Mouse (Mus musculus) NIH3T3 (cell line): ENCODE data around the gene Chfr.

Experiments used
- DNase-seq: peaks from one replicate; pipeline ENCODE4 v3.0.0-alpha.2; 2012; ENCODE audit warnings: low read depth

Gene Chfr

GRCm38 (mm10) chr5:110135293-110136086 is at the start of gene Chfr:
Gene Chfr, plus strand, starts transcription at chr5:110135842.
- peak; percentile 98 for DNase-seq

DNA sequence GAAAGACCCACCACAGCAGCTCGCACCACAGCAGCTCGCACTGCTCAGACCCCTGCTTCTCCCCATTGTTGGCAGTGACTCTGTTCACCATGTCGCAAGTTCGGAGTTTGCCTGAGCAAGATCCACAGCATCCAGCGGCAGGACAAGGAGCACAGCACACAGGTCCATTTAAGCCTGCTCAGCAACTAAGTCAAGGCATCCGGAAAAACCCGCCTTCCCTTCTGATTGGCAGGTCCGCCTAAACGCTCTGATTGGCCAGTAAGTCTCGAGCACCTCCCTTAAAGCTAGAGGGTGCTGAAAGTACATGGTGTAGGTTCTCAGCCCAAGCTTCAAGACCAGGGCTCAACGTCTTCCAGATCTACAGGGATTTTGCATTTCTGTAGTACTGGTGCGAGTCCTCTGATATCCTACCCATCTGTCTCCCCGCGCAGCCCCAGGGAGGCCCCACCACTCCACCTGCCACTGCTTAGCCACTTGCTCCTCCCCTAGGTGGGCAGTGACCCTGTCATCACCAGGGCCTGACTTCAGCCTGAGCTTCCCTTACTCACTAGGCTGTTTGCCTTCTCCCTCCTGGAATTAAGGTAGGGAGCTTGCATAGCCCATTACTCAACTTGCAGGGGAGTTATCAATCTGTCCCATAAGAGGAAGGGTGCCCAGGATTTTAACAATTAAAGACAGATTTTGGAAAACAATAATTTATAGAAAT is 49.3 kb upstream of the Chfr start:
- DNase-seq, result no peak

- no peak for DNase-seq
Observed at GRCm38 (mm10) chr5:110091546-110091945, 44.1 kb upstream of the Chfr start.

DNA sequence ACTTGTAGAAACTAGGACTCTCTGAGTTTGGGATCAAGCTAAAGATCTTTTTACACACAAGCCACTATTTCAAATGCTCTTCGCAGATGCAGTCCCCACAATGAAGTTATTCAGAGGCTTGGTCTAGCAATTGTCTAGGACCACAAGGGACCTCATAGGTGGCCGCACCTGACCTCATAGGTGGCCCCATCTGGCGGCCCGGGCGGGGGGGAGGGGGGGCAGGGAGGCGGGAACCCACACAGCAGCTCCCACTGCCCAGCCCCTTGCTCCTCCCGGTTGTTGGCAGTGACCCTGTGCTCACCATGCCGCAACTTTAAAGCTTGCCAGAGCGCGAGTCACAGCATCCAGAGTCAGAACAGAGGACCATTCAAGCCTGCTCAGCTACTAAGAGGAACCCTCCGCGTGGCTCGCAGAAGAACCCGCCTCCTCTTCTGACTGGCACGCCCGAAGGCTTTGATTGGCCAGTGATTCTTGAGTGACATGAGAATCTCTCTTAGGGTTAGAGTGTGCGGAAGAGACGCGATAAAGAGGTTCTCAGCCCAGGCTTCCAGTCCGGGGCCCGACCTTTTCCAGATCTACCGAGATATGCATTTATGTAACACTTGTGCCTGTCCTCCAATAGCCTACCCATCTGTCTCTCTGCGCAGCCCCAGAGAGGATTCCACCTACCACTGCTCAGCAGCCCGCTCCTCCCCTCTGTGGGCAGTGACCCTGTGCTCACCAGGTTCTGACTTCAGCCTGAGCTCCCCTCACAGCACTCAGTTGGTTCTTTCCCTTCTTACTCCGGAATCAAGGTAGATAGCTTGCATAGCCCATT is 41.4 kb upstream of the Chfr start, which contains the start of gene Gm35315:
Gene Gm35315, minus strand, starts transcription at position 391 of the 817 bp plus-strand sequence.
- DNase-seq, result peak; percentile 93

DNA sequence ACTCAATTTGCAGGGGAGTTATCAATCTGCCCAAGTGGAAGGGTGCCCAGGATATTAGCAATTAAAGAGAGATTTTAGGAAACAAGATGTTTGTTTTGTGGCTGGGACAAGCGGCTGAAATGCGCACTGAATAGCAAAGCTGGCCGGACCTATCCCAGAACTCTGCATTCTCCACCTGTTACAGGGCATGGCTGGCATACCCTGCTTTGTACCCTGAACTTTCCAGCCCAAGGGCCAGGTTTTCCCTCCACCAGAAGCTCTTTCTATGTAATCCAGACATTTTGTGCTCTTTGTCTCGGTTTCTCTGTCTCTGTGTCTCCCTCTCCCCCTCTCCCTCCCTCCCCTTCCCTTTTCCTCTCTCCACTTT is 40.8 kb upstream of the Chfr start:
- DNase-seq, result no peak

DNA sequence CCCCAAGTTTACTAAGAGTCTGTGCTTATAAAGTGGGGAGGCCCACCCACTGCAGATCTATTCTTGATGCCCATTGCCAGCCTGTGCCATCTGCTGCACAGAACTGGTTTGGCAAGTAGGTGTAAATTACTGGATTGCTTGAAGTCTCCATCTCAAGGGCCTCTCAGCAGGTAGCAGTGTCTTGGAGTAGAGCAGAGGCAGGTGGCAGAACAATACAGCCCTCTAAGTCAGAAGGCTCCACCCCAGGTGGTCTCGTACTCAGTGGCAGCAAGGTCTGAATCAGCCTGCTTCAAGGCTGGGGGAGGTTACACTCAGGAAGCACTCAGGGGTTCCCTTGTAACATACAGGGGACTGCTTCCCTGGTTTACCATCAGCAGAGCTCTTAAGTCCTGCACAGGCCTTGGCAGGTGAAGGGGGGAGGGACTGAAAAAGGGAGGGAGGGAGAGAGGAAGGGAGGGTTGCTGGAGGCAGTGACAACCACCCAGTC is 36.6 kb upstream of the Chfr start:
- no peak for DNase-seq

DNA sequence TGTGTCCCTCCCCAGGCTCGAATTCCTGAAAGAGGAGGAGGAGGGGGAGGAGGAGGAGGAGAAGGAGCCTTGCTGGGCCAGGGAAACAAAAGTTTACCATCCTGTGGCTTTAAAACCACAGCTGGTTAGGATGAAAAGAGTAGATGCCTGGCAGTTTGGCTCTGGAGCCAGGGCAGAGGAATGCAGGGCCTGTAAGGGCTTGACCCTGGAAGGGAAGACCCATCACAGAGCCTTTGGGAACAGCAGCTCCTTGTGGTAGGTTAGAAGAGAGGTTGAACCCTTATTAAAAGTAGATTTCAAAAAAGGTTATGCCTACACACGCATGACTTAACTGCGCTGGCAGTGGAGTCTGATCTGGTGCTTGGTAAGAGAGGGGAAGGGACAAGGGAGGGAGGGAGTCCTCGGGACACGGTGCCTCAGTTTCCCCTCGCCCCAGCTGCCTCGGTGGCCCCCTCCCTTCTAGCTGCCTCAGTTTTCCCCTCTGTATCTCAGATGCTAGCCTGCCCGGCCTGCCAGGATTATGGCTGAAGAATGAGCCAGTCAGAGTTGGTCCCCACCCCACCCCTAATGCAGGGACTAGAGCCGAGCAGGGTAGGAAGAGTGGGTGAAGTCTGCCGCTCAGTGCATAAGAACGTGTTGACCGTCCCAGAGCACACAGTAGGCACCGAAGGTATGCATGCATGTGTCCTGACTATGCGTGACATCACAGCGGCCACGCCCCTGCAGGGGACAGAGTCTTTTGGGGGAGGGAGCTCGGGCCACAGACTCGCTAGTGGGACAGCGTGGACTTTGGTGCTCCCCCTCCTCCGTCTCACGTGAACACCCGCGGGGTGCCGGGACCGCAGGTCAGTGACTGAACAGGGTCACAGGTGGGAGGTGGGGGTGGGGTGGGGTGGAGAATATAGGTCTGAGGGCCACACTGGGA is 35.7 kb upstream of the Chfr start, which contains the start of gene Plcxd1:
Gene Plcxd1, plus strand, starts transcription at position 314 of the 925 bp plus-strand sequence.
- DNase-seq, result peak; percentile 42

GRCm38 (mm10) chr5:110100921-110101631 is 34.6 kb upstream of the Chfr start:
- DNase-seq, result no peak

DNA sequence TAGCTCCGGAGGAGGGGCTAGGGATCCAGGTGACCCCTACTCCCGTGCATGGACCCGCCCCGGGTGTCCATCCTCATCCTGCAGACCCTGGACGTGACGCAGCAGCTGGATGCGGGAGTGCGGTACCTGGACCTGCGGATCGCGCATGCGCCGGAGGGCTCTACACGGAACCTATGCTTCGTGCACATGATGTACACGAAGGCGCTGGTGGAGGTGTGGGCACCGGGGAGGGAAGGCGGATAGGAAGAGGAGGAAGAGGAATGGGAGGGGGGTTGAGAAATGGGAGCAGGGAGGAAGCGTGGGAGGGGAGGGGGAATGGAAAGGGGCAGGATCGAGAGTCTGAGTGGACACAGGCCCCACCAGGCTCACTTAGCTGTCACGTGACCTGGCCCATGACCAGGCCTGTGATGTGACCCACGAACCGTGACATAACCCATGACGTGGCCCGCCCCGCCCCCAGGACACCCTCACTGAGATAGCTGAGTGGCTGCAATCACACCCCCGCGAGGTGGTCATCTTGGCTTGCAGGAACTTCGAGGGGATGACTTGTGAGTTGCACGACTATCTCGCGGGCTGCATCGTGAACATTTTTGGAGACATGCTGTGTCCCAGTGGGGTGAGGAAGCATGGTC is 33.8 kb upstream of the Chfr start:
- no peak for DNase-seq

- DNase-seq, result no peak
Observed at GRCm38 (mm10) chr5:110102429-110102828, 33.2 kb upstream of the Chfr start.

- no peak for DNase-seq
Observed at GRCm38 (mm10) chr5:110102853-110103625, 32.6 kb upstream of the Chfr start.

GRCm38 (mm10) chr5:110103901-110104615 is 31.6 kb upstream of the Chfr start:
- DNase-seq, result no peak

GRCm38 (mm10) chr5:110104616-110105380 is 30.8 kb upstream of the Chfr start:
- no peak for DNase-seq

DNA sequence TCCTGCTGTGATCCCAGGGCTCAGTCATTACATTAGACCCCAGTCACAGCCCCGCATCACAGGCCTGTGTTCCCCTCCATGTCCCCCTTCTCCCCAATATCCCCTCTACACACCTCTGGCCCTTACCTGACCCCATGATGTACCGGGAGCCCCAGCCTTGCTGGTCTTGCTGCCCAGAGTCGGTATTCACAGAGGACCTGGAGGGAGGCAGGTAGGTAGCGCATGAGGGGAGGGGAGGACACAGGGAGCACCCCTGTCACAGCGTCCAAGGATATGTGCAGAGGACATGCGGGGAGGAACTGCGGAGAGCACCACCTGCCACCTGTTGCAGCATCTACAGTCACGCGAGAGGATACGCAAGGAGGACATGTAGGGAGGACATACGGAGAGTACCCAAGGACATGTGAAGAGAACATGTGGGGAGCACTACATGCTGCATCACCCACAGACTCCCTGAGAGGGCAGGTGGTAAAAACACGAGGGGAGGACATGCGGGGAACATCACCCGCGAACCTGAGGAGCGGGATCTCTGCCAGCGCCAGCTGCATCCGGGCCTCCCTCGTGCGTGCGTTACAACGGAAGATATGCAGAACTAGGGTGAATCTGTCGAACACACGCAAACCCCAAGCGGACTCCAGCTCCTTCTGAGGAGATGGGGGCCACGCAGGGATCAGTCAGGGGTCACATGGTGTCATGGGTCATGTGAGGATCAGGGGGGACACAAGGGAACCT is 29.3 kb upstream of the Chfr start:
- DNase-seq, result no peak

DNA sequence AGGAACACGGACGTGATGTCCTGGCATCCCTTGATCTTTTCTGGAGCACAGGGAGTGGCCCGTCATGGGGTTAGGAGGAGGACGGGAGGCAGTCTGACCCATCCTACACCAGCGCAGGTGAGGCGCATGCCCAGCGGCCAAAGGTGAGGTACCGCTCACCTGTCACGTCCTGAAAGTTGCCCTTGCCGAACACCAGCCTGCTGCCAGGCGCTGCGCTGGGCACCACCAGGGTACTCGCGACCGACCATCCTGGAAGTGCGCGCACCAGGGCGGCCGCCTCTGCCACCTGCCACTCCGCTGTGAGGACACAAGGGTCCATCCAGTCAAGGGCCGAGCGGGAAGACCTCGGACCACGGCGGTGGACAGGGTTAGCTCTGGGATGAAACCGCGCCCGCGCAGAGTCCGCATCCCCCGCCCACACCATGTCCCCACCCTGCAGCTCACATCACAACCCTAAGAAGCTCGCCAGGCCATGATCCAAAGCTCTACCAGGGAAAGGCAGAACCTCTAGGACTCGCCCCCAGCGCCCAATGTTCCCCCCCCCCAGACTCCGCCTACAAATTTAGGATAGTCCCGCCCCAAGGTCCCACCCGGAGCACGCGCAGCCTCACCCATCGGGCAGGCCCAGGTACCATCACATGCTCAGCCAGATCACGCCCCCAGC is 28.6 kb upstream of the Chfr start:
- DNase-seq, result no peak

DNA sequence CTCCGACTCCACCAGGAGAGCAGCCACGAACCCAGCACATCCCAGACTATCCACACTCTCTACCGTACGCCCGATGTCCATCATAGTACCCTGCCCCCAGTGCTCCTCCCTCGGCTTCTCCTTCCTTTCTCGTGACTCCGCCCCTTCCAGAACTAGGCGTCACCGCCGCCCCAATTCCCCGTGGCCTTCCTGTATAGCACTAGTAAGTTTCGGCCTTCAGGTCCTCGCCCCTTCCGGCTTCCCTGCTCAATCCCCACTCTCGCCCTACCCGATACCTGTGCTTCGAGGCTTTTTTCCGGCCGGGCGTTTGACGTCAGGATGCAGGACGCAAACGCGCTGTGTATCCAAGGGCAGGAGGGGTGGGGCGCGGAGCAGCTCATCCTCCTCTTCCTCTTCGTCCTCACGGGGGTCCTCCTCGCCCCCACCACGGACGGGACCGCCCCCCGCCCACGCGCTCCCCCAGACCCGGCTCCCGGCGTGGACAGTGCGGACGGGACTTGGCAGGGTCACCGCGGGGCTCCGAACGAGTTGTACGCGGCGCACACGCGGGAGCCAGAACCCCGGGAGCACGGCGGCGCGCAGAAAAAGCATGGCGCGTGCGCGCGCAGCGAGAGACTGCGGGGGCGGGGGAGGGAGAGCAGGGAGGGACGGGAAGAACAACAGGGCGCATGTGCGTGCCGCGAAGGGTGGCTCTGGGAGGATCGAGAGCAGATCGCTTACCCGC is 27.9 kb upstream of the Chfr start, which contains the start of gene Gtpbp6:
Gene Gtpbp6, minus strand, starts transcription at position 617 of the 724 bp plus-strand sequence.
- peak; percentile 99 for DNase-seq
